Mouse (Mus musculus) gastrocnemius, postnatal 36 days (tissue): Measurements from ENCODE around the gene Lgals3bp. TPM values are rescaled to one million over a fixed set of nuclear protein-coding genes. Genes with fewer than 3 reads are reported as not detected.
A peak's percentile ranks its signal among the peaks of the same experiment; 100 is the strongest.

ENCODE experiments used
- DNase-seq, 2 experiments: peaks; one replicate each; pipeline ENCODE4 v3.0.0; 2022
- intact Hi-C: fragments of 180-260 bp; cut with DNase I; formaldehyde crosslinking; loops from one replicate; pipeline ENCODE4 v1.15.1; 2025
- total RNA-seq, 2 experiments: library from RNA; stranded (reverse); gene quantifications; 2 replicates each; pipeline ENCODE4 v1.2.3; 2021

Lgals3bp gene
- total RNA-seq, 2 experiments from 2014 or later, result 13.0 to 19.2 TPM

DNA sequence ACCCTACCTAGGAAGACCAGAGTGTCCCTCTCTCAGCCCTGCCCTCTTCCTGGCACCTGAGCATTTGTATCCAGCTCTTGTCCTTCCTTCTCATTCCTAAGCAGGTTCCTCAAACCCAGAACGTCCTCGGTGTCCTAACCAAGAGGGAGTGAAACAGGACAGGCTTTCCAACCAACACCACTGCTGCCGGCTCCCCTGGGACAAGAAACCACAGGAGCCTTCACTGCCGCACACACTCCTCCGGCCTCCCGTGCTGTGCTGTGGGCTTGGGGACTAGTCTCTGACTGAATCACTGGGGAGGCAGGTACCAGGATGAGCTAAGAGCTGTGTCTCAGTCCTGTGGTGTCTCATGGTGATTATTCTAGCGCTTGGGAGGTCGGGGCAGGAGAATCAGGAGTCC lies 32.2 kb downstream of the Lgals3bp start:
- intact Hi-C loops, result loop anchor here (10.0 kb wide), 1 partner anchor 285 kb away; no protein-coding TSS in a partner anchor
- no peak for DNase-seq

DNA sequence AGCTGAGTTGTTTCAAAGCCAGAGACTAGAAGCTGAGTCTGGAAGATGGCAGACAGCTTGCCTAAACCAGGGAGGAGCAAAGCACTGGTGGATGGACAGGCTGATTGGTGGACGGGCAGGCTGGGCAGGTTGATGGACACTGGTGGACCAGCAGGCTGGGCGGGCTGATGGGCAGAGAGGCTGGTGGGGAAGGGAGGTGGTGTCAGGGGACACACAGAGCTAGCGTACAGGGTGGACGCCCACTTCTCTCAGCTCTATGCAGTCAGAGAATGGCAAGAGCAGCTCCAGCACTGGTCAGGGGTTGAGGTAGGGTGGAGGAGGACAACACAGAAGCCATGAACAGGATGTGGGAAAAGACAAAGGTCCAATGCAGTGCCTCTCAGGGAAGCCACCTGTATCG lies 32.6 kb downstream of the Lgals3bp start:
- no peak for DNase-seq
- intact Hi-C loops, result no loop called here

DNA sequence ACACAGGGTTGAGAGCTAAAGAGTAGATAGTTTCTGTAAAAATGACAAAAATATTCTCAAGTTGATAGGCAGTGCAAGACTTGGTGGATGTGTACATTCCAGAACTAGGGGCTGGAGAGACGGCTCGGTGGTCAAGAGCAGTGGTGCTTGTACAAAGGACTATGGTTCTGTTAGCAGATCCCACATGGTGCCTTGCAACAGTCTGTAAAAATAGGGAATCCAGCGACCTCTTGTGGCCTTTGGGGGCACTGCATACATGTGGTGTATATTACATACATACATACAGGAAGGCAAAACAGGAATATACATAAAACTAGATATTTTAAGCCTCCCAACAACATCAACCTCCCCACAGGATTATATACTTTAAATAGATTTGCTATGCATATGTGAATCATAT lies 33.6 kb downstream of the Lgals3bp start:
- DNase-seq, result no peak
- intact Hi-C loops, result no loop called here

DNA sequence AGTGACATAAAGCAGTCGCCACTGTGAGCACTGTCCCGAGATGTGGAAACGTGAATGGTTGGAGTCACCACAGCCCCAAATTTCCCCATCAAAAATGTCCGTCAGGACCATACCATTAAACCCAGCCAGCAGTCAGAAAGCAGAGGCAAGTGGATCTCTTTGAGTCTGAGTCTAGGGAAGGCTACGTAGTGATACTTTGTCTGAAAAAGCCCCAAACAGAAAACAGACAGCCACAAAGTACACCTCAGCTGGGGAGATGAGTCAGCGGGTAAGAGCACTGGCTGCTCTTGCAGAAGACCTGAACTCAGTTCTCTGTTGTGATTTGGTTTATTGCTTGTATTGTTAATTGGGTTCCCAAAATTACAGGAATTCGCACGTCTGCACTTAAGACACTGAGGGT lies 35.3 kb downstream of the Lgals3bp start:
- DNase-seq, result no peak
- intact Hi-C loops, result no loop called here

DNA sequence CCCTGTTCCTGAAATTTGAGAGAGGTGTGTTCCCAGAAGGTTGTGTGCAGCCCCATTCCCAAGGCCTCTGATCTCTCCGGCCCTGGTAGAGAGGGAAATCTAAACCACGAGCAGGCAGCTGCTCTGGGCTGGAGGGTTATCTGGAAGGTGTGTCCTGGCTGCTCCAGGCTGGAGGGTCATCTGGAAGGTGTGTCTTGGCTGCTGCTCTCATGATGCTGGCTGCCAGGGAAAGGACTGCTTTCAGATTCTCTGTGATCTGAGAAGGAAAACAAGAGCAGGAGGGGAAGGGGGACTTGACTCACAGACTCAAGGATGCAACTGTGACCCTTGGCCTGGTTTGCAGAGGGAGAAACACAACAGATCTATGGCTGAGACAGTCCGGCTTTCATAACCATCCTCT lies 35.8 kb downstream of the Lgals3bp start:
- intact Hi-C loops, result no loop called here
- peak in 1 of 2 experiments; percentile 45 for DNase-seq

DNA sequence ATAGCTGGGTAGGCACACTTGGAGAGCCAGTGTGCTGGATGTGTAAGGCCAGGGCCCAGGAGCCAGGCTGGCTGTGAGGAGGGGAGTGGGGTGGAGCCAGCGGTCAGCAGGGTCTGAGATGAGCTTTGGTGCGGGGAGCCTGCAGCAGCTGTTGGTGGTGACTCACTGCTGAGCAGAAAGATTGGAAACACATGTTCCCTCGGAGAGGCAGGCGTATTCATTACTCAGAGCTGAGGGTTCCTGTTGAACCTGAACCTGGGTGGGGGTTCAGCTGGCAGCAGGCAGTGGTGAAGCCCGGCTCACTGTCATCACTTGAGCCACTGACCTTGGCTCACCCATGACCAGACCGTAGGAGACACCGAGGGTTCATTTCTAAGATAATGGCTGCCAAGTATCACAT lies 36.7 kb downstream of the Lgals3bp start:
- intact Hi-C loops, result no loop called here
- peak; percentile 61 to 70 for DNase-seq

DNA sequence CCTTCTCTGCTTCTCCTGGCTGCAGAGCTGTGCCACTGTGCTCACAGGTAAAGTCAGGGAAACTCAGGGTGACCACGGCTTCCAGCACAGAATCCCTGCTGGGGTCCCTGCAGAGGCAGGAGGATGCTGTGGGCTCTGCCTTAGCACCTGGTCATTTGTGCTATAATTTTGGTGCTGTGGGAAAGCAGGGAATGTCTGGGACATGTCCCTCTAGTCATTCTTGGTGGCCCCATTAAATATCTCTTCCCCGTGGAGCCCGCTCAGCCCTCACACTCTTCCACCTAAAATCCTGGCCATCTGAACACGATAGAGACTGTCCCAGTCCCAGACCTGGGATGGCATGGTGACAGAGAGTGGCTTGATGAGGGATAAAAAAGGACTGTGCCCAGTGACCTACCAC lies 37.9 kb downstream of the Lgals3bp start:
- no peak for DNase-seq
- intact Hi-C loops, result no loop called here

DNA sequence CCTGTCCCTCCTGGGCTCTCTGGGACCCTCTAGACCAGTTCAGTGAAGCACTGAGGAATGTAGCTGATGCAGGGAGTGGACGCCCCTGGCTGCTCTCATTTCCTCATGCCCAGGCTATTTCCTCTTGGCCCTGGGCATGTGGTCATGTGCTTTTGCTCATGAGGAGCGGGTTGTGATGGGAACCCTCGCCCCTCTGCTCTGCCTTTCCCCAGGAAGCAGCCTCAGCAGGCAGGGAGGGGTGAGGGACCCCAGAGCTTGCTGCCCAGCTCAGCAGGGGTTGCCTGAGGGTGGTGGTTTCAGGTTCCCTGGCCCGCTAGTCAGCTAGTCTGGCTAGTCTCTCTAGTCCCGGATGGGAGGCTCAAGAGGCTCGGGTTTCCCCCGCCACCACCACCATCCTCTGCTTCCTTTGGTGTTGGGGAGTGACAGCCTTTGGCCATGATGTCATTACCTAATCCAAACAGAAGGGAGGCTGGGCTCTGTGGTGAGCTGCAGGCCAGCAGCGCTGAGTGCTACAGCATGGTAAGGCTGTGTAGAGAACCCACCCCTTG lies 38.8 kb downstream of the Lgals3bp start:
- intact Hi-C loops, result no loop called here

DNA sequence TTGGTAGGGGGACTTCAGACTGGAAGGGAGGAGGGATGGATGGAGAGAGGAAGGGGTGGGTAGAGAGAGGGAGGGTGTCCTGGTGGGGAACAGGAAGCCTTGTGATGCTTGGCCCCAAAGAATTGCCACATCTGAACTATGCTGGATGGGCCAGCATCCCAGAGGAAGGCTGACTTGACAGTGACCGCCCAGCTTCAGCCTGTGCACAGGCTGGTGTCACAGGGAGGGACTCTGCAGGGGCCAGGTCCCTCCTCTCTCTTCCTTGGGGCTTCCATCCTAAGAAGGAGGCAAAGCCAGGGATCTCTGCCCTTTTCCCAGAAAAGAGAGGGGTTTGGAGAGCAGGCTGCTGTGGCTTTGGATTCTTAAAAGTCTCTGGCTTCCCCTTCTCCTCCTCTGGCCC lies 39.4 kb downstream of the Lgals3bp start:
- intact Hi-C loops, result no loop called here
- no peak for DNase-seq

More for the DNA sequence above, 38.8 kb downstream of the Lgals3bp start:
- DNase-seq, result peak; percentile 68 to 76

DNA sequence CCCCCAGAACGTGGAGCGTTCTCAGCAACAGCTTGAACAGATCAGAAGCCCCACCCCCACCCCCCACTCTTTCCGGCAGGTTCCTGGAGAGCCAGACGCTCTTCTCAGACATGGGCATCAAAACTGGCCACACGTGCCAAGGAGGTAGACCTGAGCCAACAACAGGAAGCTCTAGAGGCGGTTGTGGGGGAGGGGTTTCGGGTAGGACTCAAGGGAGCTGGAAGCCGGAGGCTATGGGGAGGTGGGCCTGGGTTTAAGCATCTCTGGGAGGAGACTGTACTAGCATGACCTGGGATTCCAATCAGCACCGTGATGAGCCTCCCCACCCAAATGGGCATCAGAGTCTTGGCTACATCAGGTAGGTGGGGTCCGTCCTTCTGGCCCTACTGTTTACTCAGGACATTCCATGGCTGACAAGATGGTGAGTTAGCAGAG lies 41.0 kb downstream of the Lgals3bp start:
- DNase-seq, result no peak
- intact Hi-C loops, result no loop called here

DNA sequence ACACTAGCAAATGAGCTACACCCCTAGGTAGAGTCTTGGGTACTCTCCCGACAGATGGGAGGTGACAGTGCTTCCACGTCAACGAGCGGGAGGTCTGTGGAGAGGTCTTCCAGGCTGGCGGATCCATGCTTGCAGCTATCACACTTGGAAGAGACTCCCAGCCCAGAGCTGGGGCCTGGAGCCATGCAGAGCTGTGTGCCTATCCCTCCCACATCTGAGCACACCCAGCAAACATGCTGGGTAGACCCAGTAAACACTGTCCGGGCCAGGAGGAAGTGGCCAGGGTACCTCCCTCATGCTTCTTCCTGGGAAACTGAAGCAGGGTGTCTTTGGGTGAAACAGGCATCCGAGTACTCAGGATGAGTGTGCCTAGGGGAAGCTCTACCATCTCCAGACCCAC lies 41.4 kb downstream of the Lgals3bp start:
- no peak for DNase-seq

DNA sequence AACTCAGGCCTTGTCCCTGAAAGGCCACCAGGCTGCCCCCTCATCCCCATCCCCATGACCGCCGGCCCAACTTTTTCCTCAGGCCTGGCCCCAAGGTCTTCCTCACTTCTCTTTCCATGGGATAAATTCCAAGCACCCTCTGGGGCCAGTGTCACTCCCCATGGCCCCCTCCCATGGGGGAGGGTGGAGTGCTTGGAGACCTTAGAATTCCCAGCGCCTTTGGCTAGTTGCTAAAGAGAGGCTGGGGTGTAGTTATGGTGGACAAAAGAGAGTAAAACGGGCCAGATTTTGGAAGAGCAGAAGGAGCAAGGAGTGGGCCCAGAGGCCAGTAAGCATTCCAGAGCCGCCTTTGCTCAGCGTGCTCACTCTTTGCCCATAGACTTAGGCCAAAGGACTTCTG lies 46.3 kb downstream of the Lgals3bp start, which contains the start of gene Timp2:
Gene Timp2 (minus strand): TSS at position 101 of the 400 bp plus-strand sequence.
- intact Hi-C loops, result no loop called here
- DNase-seq, result no peak

More for the DNA sequence above, 41.4 kb downstream of the Lgals3bp start:
- intact Hi-C loops, result no loop called here

DNA sequence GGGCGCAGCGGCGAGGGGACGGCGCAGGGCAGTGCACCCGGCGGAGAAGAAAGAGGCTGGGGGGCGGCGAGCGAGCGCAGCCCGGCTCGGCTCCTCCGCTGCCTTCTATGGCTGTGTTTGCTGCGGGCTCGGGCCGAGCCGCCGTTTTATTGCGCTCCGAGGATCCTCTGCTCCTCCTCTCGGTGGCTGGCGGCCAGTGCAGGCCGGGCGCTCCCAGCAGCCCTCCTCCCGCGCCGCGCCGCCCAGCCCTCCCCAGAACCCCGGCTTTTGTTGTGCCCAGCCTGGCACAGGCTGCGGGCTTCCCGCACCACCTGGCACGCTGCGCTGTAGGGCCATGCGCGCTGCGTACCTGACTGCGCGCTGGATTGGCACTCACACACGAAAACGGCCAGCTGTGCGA lies 46.7 kb downstream of the Lgals3bp start:
- peak; percentile 85 to 89 for DNase-seq
- intact Hi-C loops, result no loop called here

DNA sequence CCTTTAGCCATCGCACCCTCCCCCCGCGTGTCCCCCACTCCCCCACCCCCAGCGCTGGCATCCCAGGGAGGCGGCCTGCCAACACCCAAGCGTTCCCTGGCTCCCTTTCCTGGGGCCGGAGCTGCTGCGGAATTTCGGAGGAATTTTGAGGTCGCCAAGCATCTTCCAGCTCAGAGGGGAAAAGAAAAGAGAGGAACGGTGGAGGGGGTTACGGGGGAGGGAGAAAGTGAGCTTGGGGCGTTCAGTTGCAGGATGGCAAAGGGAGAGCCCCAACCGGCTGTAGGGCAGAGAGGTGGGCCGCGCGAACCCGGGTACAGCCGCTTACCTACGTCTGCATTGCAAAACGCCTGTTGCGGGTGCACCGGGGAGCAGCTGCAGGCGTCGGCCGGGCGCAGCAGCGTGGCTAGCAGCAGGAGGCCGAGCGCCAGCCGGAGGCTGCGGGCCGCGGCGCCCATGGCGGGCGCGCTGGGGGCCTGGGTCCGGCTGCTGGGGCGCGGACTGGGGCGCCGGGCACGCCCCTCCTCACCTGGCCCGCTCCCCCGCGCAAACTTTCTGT lies 47.2 kb downstream of the Lgals3bp start:
- intact Hi-C loops, result no loop called here
- DNase-seq, result peak; percentile 38 to 49

DNA sequence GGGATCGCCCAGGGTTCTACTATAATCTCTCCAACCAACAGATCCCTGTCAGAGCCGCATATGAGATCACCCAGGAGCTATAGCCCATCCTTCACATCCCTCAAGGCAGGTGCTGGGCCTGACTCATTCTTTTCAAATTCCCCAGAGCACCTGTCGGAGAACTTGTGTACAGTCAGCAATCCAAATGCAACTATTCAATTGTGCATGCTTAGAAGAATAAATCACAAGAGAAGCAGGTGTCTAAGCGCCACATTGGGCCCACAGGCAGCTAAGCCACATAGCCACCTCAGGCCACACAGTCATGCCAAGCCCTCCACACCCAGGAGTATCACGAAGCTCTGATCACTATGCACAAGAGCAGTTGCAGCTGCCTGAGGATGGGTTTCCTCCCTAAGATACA lies 52.4 kb downstream of the Lgals3bp start:
- intact Hi-C loops, result no loop called here
- DNase-seq, result no peak

DNA sequence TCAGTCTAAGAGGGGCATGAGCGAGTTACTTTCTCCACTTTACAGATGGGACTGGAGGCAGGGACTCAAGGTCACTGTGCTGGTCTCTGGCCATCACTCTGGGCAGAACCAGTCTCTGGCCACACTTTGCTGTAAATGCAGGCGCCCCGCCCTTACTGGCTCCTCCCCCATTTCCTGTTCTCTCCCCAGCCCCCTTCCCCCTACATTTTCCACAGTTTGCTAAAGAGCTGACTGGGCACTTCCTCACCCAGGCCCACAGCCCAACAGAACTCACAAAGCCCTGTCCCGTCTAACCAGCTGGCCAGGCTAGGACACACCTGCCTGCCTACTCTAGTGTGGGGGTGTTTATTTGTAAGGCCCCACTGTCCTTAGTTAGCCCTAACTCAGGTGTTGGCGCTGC lies 53.0 kb downstream of the Lgals3bp start:
- intact Hi-C loops, result no loop called here
- peak in 1 of 2 experiments; percentile 54 for DNase-seq

DNA sequence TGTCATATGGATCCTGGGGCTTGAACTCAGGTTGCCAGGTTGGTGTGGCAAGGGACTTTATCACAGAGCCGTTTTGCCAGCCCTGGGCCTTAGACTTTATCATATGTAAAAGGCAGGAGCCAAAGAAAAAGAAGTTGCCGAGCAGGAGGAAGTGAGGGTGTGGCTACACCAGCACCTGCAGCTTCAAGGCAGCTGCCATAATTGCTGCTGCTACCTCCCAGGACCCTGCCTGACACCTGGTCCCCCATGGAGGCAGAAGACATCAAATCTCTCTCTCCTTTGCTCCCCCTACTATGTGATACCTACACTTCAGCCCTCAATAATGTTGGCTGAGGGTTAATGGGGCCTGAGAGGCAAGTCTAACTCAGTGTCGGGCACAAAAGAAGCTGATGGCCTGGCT lies 53.5 kb downstream of the Lgals3bp start:
- DNase-seq, result no peak
- intact Hi-C loops, result no loop called here

DNA sequence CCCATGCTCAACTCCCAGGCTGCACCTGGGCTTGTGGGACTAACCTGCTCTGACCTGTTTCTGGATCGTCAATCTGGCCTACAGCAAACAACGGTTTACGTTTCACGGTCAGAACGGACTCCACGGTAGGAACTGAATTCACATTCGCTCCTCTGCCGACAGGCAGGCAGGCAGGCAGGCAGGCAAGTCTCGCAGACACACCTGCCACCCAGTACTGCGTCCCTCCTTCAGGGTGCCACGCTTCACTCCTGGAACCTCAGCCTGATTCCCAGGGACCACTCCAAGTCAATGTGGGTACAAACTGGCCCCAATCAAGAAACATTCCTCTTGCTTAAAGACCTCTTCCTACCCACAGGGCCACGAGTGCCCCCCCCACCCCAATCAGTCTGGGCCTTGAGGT lies 54.0 kb downstream of the Lgals3bp start:
- intact Hi-C loops, result no loop called here

DNA sequence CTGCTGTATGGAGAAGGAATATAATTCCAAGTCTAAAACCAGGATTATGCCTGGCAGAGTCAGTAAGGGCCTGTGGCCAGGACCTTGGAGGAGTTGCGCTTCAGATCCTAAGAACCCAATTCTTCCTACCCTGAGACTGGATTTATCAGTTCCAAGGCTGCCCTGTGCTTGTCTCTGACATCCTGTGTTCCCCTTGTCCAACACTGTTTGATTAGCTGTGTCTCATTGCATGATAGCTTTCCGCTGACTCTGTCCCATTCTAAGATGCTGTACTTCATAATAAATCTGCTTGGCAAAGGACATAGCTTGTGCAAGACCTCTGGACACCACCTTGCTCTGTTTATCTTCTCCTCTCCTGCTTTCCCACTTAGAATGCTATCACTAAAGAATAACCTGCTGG lies 54.5 kb downstream of the Lgals3bp start:
- intact Hi-C loops, result no loop called here
- no peak for DNase-seq

More for the DNA sequence above, 54.0 kb downstream of the Lgals3bp start:
- no peak for DNase-seq

DNA sequence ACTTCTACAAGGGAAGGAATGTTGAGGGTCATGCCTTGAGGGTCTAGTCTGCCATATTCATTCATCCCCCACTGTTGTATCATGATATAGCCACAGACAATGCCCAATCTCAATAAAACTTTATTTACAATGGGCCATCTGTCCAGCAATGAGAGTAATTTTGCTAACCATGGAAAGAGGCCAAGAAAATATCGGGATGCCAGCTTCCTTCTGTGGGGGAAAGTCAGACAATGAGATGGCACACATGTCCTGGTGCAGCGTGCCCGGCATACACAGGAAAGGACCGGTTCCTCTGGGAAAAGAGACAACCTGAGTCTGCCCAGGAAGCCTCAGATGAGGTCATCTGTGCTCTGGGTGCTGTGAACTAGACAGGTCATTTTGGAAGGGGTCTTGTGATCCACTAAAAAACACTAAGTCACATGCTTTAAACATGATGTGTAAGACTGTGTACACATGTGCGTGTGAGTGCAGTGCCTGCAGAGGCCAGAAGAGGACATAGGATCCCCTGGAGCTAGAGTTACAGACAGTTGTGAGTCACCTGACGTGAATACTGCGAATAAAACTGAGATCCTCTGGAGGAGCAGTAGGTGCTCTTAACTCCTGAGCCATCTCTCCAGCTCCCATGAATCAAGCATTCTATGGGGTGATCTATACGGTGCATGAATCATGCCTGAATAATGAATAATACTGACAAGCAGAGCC lies 55.3 kb downstream of the Lgals3bp start:
- no peak for DNase-seq
- intact Hi-C loops, result no loop called here

DNA sequence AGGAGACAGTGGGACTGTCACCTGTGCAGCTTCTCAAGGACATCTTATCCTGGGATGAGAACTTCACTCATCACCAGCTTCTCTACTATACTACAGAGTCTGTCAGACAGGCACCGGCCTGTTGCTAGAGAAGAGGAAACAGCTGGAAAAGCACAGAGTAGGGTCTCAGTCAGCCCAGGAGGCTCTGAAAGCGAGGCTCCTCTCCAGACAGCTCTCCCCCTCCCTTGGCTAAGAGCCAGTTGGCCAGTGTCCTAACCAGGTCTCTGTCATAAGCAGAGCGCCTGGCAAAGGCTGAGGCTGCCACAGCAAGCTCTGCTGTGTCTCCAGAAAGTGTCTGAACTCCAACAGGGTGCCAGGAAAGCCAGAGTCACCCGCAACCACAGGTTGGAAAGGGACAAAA lies 56.2 kb downstream of the Lgals3bp start:
- intact Hi-C loops, result no loop called here
- no peak for DNase-seq

DNA sequence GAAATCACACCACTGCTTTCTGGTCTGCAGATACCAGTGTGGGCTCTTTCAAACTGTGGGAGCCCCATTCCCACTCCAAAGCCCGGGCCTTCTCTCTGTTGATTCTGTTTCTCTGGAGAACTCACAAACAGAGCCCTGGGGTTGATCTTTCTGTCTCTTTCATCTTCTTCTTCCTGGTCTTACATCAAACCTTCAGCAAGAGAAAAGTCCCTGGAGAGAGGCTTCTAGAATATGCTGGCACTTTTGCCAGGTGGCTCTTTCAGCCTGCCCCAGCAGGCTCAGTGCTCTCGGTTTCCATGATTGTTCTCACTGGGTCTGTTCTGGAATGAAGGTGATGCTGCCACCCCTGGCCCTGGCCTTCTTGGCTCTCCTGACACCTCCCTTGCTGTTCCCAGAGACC lies 58.3 kb downstream of the Lgals3bp start:
- no peak for DNase-seq
- intact Hi-C loops, result no loop called here
